Mouse (Mus musculus) G1E (cell line): Measurements from ENCODE around the gene Dqx1. TPM values are rescaled to one million over a fixed set of nuclear protein-coding genes. Genes with fewer than 3 reads are reported as not detected.

ENCODE experiments used
- ATAC-seq: 2 replicates; pipeline ENCODE4 v1.8.0; 2016; ENCODE audit warnings: mild to moderate bottlenecking; ENCODE audit not compliant: insufficient number of reproducible peaks, poor library complexity, low FRiP score, severe bottlenecking; ENCODE audit errors: extremely low read depth
- DNase-seq: peaks from one replicate; pipeline ENCODE4 v3.0.0; 2012; ENCODE audit warnings: low spot score
- H3K27me3 ChIP-seq: 2 replicates; pipeline ENCODE4 v1.6.1; 2012; ENCODE audit warnings: mild to moderate bottlenecking, low read length, inconsistent platforms; ENCODE audit not compliant: insufficient read depth
- H3K36me3 ChIP-seq: replicated peaks from 2 replicates; pipeline ENCODE3; 2012; ENCODE audit warnings: mild to moderate bottlenecking, inconsistent platforms
- H3K4me1 ChIP-seq: 2 replicates; pipeline ENCODE4 v1.6.1; 2012; ENCODE audit warnings: low read depth, low read length, inconsistent platforms, mixed read lengths; ENCODE audit not compliant: insufficient read depth
- H3K4me3 ChIP-seq: 2 replicates; pipeline ENCODE4 v1.5.1; 2012; ENCODE audit warnings: low read depth, mild to moderate bottlenecking, inconsistent platforms, low read length, moderate library complexity, mixed read lengths
- H3K9me3 ChIP-seq: replicated peaks from 2 replicates; pipeline ENCODE4 v1.6.1; 2012; ENCODE audit warnings: inconsistent platforms
- CTCF ChIP-seq: IDR thresholded peaks from 2 replicates; pipeline ENCODE4 v1.5.1; 2012; ENCODE audit warnings: low read depth, low read length, inconsistent platforms, mixed read lengths
- GATA1 ChIP-seq: IDR thresholded peaks from 2 replicates; pipeline ENCODE4 v1.6.1; 2012; ENCODE audit warnings: borderline replicate concordance, low read length, inconsistent platforms, mixed read lengths
- GATA2 ChIP-seq: IDR thresholded peaks from 2 replicates; pipeline ENCODE4 v1.6.1; 2012; ENCODE audit warnings: low read depth, low read length, inconsistent platforms, borderline replicate concordance
- POLR2AphosphoS5 ChIP-seq: IDR thresholded peaks from 2 replicates; pipeline ENCODE4 v1.6.1; 2012; ENCODE audit warnings: low read depth, low read length, inconsistent platforms; ENCODE audit not compliant: insufficient replicate concordance
- TAL1 ChIP-seq: conservative IDR thresholded peaks from 2 replicates; pipeline ENCODE4 v1.6.1; 2012; ENCODE audit warnings: low read depth, low read length, inconsistent platforms, mixed read lengths
- polyA plus RNA-seq: library from polyadenylated mRNA; stranded (reverse); fragments of >175 nt; gene quantifications from 2 replicates; pipeline ENCODE4 v1.2.3, GENCODE M21; 2012
- total RNA-seq, 2 experiments: library from RNA; stranded (forward) in 1 of 2; stranded (reverse) in 1 of 2; fragments of 200-1000 nt in 1 of 2; fragments of >200 nt in 1 of 2; fragmentation: Nextera tagmentation in 1 of 2; gene quantifications; 2 replicates each; pipeline ENCODE4 v1.2.3; 2014 to 2017

Gene Dqx1
- total and polyA plus RNA-seq, 3 experiments, result 2.3 to 28.7 (median 2.5) TPM

- H3K27me3 ChIP-seq, result peaks cover 40% of the 10 kb centered on the region
- H3K4me3 ChIP-seq, result no peak overlapping the region; the same call in 1 of the 2 replicates
- H3K9me3 ChIP-seq, result peaks cover 33% of the 10 kb centered on the region
- ATAC-seq (no peak), DNase-seq (no peak)
- H3K4me1 ChIP-seq, result no peaks in the 10 kb centered on the region
- H3K36me3 ChIP-seq, result peaks cover 24% of the 10 kb centered on the region
- TF ChIP-seq TAL1, result no peak
- no peak for TF ChIP-seq GATA2
- no peak for TF ChIP-seq GATA1
- TF ChIP-seq POLR2AphosphoS5, result no peak
- TF ChIP-seq CTCF, result no peak
Measured at GRCm38 (mm10) chr6:83068221-83068620, 10.6 kb downstream of the Dqx1 start.

GRCm38 (mm10) chr6:83068706-83069487 lies 11.3 kb downstream of the Dqx1 start:
- DNase-seq (no peak), ATAC-seq (no peak)
- TF ChIP-seq CTCF (no peak), GATA1 (no peak), POLR2AphosphoS5 (no peak), GATA2 (no peak), TAL1 (no peak)
- Histone ChIP-seq H3K4me3 (peak overlapping the region; percentile 27; the same call in 1 of the 2 replicates), H3K36me3 (peaks cover 20% of the 10 kb centered on the region), H3K9me3 (peaks cover 33% of the 10 kb centered on the region), H3K27me3 (peaks cover 44% of the 10 kb centered on the region), H3K4me1 (no peaks in the 10 kb centered on the region)

- DNase-seq (no peak), ATAC-seq (no peak)
- H3K4me1 ChIP-seq, result no peaks in the 10 kb centered on the region
- H3K27me3 ChIP-seq, result peaks cover 44% of the 10 kb centered on the region
- H3K4me3 ChIP-seq, result peak overlapping the region; percentile 23; the same call in 1 of the 2 replicates
- H3K9me3 ChIP-seq, result peaks cover 33% of the 10 kb centered on the region
- H3K36me3 ChIP-seq, result peaks cover 15% of the 10 kb centered on the region
- no peak for TF ChIP-seq TAL1
- no peak for TF ChIP-seq POLR2AphosphoS5
- no peak for TF ChIP-seq GATA1
- no peak for TF ChIP-seq GATA2
- no peak for TF ChIP-seq CTCF
Measured at GRCm38 (mm10) chr6:83069488-83070246, 12.0 kb downstream of the Dqx1 start.

- TF ChIP-seq POLR2AphosphoS5, result no peak
- TF ChIP-seq GATA1, result no peak
- TF ChIP-seq GATA2, result no peak
- TF ChIP-seq CTCF, result no peak
- no peak for TF ChIP-seq TAL1
Measured at GRCm38 (mm10) chr6:83070247-83070310, 12.4 kb downstream of the Dqx1 start, which contains the start of gene Tlx2. TSS of gene Tlx2 (minus strand) at chr6:83070293.

GRCm38 (mm10) chr6:83070311-83071219 lies 12.9 kb downstream of the Dqx1 start:
- peaks cover 33% of the 10 kb centered on the region for H3K9me3 ChIP-seq
- peaks cover 44% of the 10 kb centered on the region for H3K27me3 ChIP-seq
- H3K36me3 ChIP-seq, result peaks cover 11% of the 10 kb centered on the region
- no peak for DNase-seq
- no peaks in the 10 kb centered on the region; the same call in 1 of the 2 replicates for H3K4me1 ChIP-seq
- ATAC-seq, result no peak
- no peak for TF ChIP-seq GATA1
- no peak for TF ChIP-seq CTCF
- TF ChIP-seq GATA2, result no peak
- TF ChIP-seq POLR2AphosphoS5, result no peak
- no peak for TF ChIP-seq TAL1
- H3K4me3 ChIP-seq, result peak overlapping the region; percentile 23; the same call in 1 of the 2 replicates

More at GRCm38 (mm10) chr6:83070247-83070310, 12.4 kb downstream of the Dqx1 start, which contains the start of gene Tlx2:
- Histone ChIP-seq H3K27me3 (peaks cover 44% of the 10 kb centered on the region), H3K4me1 (no peaks in the 10 kb centered on the region), H3K4me3 (peak within 1 kb of the TSS; percentile 23; the same call in 1 of the 2 replicates), H3K36me3 (peaks cover 13% of the 10 kb centered on the region), H3K9me3 (peaks cover 33% of the 10 kb centered on the region)
- DNase-seq, result no peak
- ATAC-seq, result no peak
